Mouse (Mus musculus): ENCODE measurements around the gene Rai14. TPM values are rescaled to one million over a fixed set of nuclear protein-coding genes. Genes with fewer than 3 reads are reported as not detected.

Rai14 gene
- polyA plus RNA-seq, 1 experiment from 2014 or later = 80.9 TPM

DNA sequence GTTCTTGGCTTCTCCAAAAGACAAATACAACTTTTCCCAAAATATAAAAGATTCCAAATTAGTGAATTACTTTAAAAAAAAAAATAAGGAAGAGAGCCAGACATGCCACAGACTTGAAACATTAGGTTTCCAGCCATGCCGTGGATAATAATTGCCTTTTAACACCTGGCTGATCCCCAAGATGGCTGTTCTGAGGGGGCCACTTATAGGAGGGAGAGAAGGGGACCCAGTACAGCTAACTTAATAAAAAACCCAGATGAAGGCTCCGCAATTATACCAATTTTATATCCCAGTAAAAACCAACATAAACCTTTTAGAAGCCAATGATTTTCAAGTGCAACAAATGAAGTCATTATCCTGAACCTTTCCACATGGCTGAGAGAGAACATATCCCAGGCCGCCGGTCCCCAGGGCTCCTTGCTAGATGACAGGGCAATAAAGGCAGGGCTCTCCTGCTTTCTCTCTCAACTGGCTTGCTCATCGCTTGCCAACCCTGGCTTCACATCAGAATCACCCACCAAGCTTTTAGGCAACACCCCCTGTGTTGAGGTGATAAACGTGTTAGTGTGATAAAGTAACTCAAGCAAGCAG is 105.8 kb downstream of the Rai14 start:
- 81% methylated on average over 6 of the region's 6 CpGs for WGBS
- no peak overlapping the region for H3K27ac ChIP-seq (ENCODE audit: low read length)
- H3K9ac ChIP-seq (ENCODE audit: low read length) = no peak overlapping the region
- no peaks in the 10 kb centered on the region for H3K9me3 ChIP-seq (ENCODE audit: control insufficient read depth, low read length)
- no peak overlapping the region for H3K4me2 ChIP-seq (ENCODE audit: low read depth, low read length)
- no peaks in the 10 kb centered on the region for H3K4me1 ChIP-seq (replicated peaks; ENCODE audit: control insufficient read depth, insufficient read depth, low read length)
- H3K4me3 ChIP-seq (ENCODE audit: low read length) = no peak overlapping the region
- no peaks in the 10 kb centered on the region for H3K27me3 ChIP-seq (ENCODE audit: control insufficient read depth, insufficient read depth, low read depth, low read length)
- H3K36me3 ChIP-seq (ENCODE audit: control insufficient read depth, insufficient read depth, low read length) = peaks cover 39% of the 10 kb centered on the region
- ATAC-seq (ENCODE audit: low read depth) = no peak

DNA sequence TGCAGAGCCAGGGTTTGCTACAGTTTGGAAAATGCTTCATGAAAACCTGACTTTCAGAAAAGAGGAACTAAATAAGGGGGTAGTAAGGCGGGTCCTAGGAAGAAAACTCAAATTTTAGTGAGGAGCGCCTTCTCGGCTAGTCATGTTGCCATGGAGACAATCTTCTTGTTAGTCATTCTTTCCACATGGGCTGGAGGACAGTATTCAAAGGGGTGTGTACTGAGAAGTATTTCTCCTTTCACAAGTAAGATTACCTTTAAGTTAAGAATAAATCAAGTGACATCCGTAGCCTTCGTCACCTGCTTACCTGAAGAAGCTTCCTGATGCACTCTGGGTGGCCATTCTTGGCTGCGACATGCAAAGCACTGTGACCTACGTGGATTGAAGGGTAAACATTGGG is 115.0 kb downstream of the Rai14 start:
- ATAC-seq (ENCODE audit: low read depth) = peak; percentile 36
- H3K4me2 ChIP-seq (ENCODE audit: low read depth, low read length) = peak overlapping the region; percentile 28

DNA sequence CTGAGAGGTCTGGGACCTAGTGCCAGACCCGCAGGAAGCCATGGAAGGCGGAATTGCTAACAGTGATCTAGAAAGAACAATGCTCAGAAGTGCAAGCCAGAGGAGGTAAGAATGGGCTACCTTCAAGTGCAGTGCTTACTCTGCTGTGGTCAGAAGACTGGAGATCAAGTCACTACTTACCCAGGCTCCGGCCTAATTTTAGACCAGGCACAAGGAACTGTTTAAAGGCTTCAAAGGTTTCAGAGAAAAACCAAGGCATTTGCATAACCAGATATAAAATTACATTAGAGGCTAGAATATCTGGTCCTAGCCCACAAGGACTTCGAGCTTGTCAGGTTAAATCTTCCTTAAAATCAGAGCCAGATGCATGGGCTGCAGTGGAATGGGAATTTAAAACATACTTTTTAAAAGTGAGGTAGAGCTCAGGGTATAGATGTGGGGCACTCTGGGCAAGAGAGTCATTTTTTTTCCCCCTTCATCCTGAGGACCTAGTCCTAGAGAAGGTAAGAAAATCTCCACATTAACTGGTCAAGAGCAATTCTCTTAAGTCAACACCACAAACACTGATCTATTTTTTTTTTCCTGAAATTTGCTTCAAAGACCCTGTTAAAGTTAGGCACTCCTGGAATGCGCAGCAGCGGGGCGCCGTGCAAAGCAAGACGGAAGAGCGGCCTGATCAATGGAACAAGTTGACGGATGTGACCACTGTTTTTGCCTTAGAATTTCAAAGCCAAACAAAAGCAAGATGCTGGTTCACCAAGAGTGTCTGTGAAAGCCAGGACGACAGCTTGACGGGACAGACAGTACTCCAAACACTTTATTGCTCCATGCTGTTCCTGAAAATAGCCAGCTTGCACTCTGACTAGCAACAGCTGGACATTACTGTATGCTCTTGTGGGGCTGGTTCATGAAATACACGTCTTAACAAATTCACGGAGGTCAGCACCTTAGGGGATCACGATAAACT is 115.9 kb downstream of the Rai14 start:
- Histone ChIP-seq H3K4me1 (replicated peaks; ENCODE audit: control insufficient read depth, insufficient read depth, low read length) (peaks cover 34% of the 10 kb centered on the region), H3K27me3 (ENCODE audit: control insufficient read depth, insufficient read depth, low read depth, low read length) (no peaks in the 10 kb centered on the region), H3K9me3 (ENCODE audit: control insufficient read depth, low read length) (no peaks in the 10 kb centered on the region), H3K9ac (ENCODE audit: low read length) (no peak overlapping the region), H3K36me3 (ENCODE audit: control insufficient read depth, insufficient read depth, low read length) (peaks cover 8% of the 10 kb centered on the region), H3K4me3 (ENCODE audit: low read length) (no peak overlapping the region), H3K27ac (ENCODE audit: low read length) (peak overlapping the region; percentile 51), H3K4me2 (ENCODE audit: low read depth, low read length) (peak overlapping the region; percentile 28)
- ATAC-seq (ENCODE audit: low read depth) = peak; percentile 90
- 32% methylated on average over 16 of the region's 16 CpGs for WGBS

More for the DNA sequence above, 115.0 kb downstream of the Rai14 start:
- Histone ChIP-seq H3K4me1 (replicated peaks; ENCODE audit: control insufficient read depth, insufficient read depth, low read length) (peaks cover 34% of the 10 kb centered on the region), H3K36me3 (ENCODE audit: control insufficient read depth, insufficient read depth, low read length) (peaks cover 12% of the 10 kb centered on the region), H3K4me3 (ENCODE audit: low read length) (no peak overlapping the region), H3K9me3 (ENCODE audit: control insufficient read depth, low read length) (no peaks in the 10 kb centered on the region), H3K27me3 (ENCODE audit: control insufficient read depth, insufficient read depth, low read depth, low read length) (no peaks in the 10 kb centered on the region), H3K27ac (ENCODE audit: low read length) (peak overlapping the region; percentile 50), H3K9ac (ENCODE audit: low read length) (no peak overlapping the region)
- 46% methylated on average over 7 of the region's 7 CpGs for WGBS

DNA sequence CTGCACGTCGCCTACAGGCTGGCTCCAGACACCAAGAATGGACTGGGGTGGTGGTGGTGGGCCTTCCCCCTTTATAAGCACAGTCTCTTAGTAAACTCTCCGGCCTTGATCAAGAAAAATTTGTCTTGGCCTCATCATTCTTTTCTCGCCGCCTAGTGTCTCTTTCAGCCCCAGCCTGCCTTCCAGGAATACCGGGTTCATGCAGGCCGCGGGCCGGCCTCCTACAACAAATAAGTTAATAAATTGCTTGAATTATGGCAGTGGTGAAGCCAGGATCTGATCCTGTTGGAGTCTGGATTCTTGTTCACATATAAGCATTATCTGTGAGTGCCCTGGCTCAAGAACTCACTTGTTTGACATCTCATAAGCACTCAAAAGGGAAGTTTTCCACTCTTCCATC is 117.6 kb downstream of the Rai14 start:
- Histone ChIP-seq H3K4me2 (ENCODE audit: low read depth, low read length) (no peak overlapping the region), H3K27ac (ENCODE audit: low read length) (no peak overlapping the region), H3K36me3 (ENCODE audit: control insufficient read depth, insufficient read depth, low read length) (peaks cover 12% of the 10 kb centered on the region), H3K4me3 (ENCODE audit: low read length) (no peak overlapping the region), H3K4me1 (replicated peaks; ENCODE audit: control insufficient read depth, insufficient read depth, low read length) (peaks cover 24% of the 10 kb centered on the region), H3K9me3 (ENCODE audit: control insufficient read depth, low read length) (no peaks in the 10 kb centered on the region), H3K27me3 (ENCODE audit: control insufficient read depth, insufficient read depth, low read depth, low read length) (no peaks in the 10 kb centered on the region), H3K9ac (ENCODE audit: low read length) (no peak overlapping the region)
- WGBS = 87% methylated on average over 9 of the region's 9 CpGs
- ATAC-seq (ENCODE audit: low read depth) = no peak

DNA sequence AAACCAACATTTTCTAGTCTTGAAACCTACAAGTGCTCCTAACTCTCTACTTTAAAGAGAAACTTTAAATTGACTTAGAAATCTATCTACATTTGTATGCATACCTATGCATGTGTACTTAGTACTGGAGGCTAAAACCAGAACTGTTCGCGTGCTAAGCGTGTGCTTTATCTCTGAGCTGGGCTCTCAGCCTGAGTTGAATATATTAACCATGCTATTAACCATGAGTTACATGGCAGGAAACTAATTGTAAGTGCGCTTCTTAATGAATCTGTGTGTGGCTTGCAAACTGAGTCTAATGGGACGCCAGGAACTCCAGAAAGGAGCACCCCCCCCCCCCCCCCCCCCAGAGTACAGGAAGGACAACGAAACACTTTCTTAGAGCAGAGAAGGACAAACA is 119.0 kb downstream of the Rai14 start:
- Histone ChIP-seq H3K4me1 (replicated peaks; ENCODE audit: control insufficient read depth, insufficient read depth, low read length) (peaks cover 23% of the 10 kb centered on the region), H3K36me3 (ENCODE audit: control insufficient read depth, insufficient read depth, low read length) (peaks cover 9% of the 10 kb centered on the region; the same call in 1 of the 2 replicates), H3K9me3 (ENCODE audit: control insufficient read depth, low read length) (no peaks in the 10 kb centered on the region), H3K9ac (ENCODE audit: low read length) (no peak overlapping the region), H3K27me3 (ENCODE audit: control insufficient read depth, insufficient read depth, low read depth, low read length) (no peaks in the 10 kb centered on the region), H3K4me3 (ENCODE audit: low read length) (no peak overlapping the region), H3K4me2 (ENCODE audit: low read depth, low read length) (no peak overlapping the region), H3K27ac (ENCODE audit: low read length) (no peak overlapping the region)
- no peak for ATAC-seq (ENCODE audit: low read depth)
- WGBS = 71% methylated on average over 6 of the region's 6 CpGs

DNA sequence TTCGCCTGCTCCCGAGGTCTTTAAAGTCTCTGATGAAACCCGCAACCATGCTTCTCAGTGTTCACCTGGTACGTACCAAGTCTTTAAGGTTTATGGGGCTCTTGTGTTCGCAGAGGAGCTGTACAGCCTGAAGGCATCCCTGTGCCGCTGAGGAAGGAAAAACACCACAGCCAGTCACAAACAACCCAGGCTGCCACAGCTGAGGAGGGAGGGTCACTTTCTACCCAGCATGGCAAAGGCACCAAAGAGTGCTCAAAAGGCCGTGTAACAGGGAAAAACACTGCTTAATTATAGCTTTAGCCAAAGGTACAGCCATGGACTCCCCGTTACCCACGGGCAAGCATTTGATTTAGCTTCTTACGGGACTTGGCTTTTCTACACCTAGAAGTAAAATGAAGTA is 119.5 kb downstream of the Rai14 start:
- Histone ChIP-seq H3K9ac (ENCODE audit: low read length) (no peak overlapping the region), H3K36me3 (ENCODE audit: control insufficient read depth, insufficient read depth, low read length) (peaks cover 9% of the 10 kb centered on the region; the same call in 1 of the 2 replicates), H3K27ac (ENCODE audit: low read length) (no peak overlapping the region), H3K9me3 (ENCODE audit: control insufficient read depth, low read length) (no peaks in the 10 kb centered on the region), H3K27me3 (ENCODE audit: control insufficient read depth, insufficient read depth, low read depth, low read length) (no peaks in the 10 kb centered on the region), H3K4me2 (ENCODE audit: low read depth, low read length) (no peak overlapping the region), H3K4me1 (replicated peaks; ENCODE audit: control insufficient read depth, insufficient read depth, low read length) (peaks cover 21% of the 10 kb centered on the region), H3K4me3 (ENCODE audit: low read length) (no peak overlapping the region)
- no peak for ATAC-seq (ENCODE audit: low read depth)
- 85% methylated on average over 10 of the region's 10 CpGs for WGBS

DNA sequence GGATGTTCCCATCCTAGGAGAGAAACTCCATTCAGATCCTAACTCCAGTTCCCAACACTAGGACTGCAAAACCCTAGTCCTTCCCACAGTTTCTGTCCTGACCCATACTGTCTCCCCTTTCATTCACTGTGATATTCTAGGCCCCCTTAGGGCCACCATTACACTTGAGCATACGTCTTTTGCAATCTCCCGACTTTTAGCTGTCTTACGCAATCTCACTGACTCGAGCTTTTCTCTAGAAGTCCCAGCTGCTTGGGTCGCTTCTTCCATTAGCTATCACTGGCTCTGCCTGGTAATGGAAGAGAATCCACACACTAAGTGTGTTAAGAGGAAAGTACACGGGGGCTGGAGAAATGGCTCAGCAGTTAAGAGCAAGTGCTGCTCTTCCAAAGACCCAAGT is 121.3 kb downstream of the Rai14 start:
- H3K9me3 ChIP-seq (ENCODE audit: control insufficient read depth, low read length) = no peaks in the 10 kb centered on the region
- H3K27ac ChIP-seq (ENCODE audit: low read length) = no peak overlapping the region
- H3K36me3 ChIP-seq (ENCODE audit: control insufficient read depth, insufficient read depth, low read length) = peaks cover 12% of the 10 kb centered on the region; the same call in 1 of the 2 replicates
- H3K4me2 ChIP-seq (ENCODE audit: low read depth, low read length) = no peak overlapping the region
- no peaks in the 10 kb centered on the region for H3K27me3 ChIP-seq (ENCODE audit: control insufficient read depth, insufficient read depth, low read depth, low read length)
- peaks cover 4% of the 10 kb centered on the region for H3K4me1 ChIP-seq (replicated peaks; ENCODE audit: control insufficient read depth, insufficient read depth, low read length)
- peak; percentile 61 for ATAC-seq (ENCODE audit: low read depth)
- no peak overlapping the region for H3K9ac ChIP-seq (ENCODE audit: low read length)
- WGBS = 56% methylated on average over 6 of the region's 6 CpGs
- no peak overlapping the region for H3K4me3 ChIP-seq (ENCODE audit: low read length)

DNA sequence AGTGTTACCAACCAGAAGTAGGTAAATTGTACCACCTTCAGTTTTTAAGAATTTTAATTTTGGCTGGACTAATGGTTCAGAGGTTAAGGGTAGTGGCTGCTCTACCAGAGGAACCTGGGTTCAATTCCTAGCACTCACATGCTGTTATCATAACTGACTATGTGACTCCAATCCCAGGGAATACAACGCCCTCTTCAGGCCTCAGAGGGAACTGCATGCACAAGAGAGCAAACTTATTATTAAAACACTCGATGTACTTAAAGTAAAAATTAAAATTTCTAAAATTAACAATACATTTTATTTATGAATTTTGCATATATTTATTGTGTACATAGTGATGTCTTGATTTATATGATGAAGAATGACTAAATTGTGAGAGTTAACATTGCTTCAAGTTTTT is 127.9 kb downstream of the Rai14 start:
- Histone ChIP-seq H3K4me3 (ENCODE audit: low read length) (no peak overlapping the region), H3K36me3 (ENCODE audit: control insufficient read depth, insufficient read depth, low read length) (peaks cover 13% of the 10 kb centered on the region; the same call in 1 of the 2 replicates), H3K9me3 (ENCODE audit: control insufficient read depth, low read length) (no peaks in the 10 kb centered on the region), H3K4me2 (ENCODE audit: low read depth, low read length) (no peak overlapping the region), H3K4me1 (replicated peaks; ENCODE audit: control insufficient read depth, insufficient read depth, low read length) (no peaks in the 10 kb centered on the region), H3K27me3 (ENCODE audit: control insufficient read depth, insufficient read depth, low read depth, low read length) (no peaks in the 10 kb centered on the region), H3K9ac (ENCODE audit: low read length) (no peak overlapping the region), H3K27ac (ENCODE audit: low read length) (no peak overlapping the region)
- WGBS = 82% methylated on average over 2 of the region's 2 CpGs
- no peak for ATAC-seq (ENCODE audit: low read depth)

DNA sequence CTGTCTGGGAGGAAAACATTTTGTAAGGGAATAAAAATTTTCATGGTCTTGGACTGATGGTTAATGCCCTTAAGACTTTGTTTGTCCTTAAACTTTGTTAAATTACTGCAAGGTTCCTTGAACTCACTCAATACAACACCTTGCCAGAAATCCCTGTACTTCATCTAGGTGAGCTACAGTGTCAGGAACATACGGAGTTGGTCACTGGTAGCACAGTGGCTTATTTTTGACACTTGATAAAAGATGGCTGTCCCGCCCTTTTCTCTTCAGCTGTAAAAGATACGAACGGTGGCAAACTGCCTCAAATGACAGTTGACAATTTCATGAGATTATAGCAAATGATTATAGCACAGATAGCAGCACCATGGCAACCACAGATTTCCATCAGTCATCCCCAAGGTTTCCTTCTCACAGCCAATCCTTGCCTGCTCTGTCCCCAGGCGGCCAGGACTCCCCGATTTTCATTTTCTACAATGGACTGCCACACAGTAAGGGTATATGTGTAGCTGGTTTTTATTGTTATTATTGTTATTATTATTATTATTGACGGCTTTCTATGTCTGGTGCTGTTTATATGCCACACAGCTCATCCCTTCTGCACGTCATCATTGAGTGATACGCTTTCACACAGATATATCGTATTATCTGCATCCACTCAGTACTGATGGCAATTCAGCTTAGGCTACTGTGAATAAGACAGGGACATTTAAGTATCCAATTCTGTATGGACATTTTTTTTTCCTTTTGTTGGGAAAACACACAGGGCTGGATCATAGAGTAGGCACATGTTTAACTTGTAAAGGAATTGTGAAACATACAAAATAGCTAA is 129.9 kb downstream of the Rai14 start:
- peaks cover 11% of the 10 kb centered on the region; the same call in 1 of the 2 replicates for H3K36me3 ChIP-seq (ENCODE audit: control insufficient read depth, insufficient read depth, low read length)
- no peaks in the 10 kb centered on the region for H3K9me3 ChIP-seq (ENCODE audit: control insufficient read depth, low read length)
- H3K4me1 ChIP-seq (replicated peaks; ENCODE audit: control insufficient read depth, insufficient read depth, low read length) = no peaks in the 10 kb centered on the region
- H3K4me3 ChIP-seq (ENCODE audit: low read length) = no peak overlapping the region
- H3K4me2 ChIP-seq (ENCODE audit: low read depth, low read length) = no peak overlapping the region
- H3K27ac ChIP-seq (ENCODE audit: low read length) = no peak overlapping the region
- ATAC-seq (ENCODE audit: low read depth) = no peak
- H3K27me3 ChIP-seq (ENCODE audit: control insufficient read depth, insufficient read depth, low read depth, low read length) = no peaks in the 10 kb centered on the region
- 79% methylated on average over 10 of the region's 10 CpGs for WGBS
- H3K9ac ChIP-seq (ENCODE audit: low read length) = no peak overlapping the region

Data from lung, embryonic 16.5 days (tissue).